Mouse (Mus musculus) thymus, adult 2 months (tissue): ENCODE data around the gene Whamm. TPM values are rescaled to one million over a fixed set of nuclear protein-coding genes. Genes with fewer than 3 reads are reported as not detected.

Source experiments
- DNase-seq: peaks from one replicate; pipeline ENCODE4 v3.0.0; 2021
- H3K27ac ChIP-seq: fragments of 200-500 bp; 2 replicates; pipeline ENCODE4 v1.5.1; 2012; ENCODE audit warnings: low read length, control low read depth; ENCODE audit not compliant: control insufficient read depth, insufficient read depth
- H3K27me3 ChIP-seq: fragments of 200-500 bp; 2 replicates; pipeline ENCODE4 v1.6.1; 2012; ENCODE audit warnings: mild to moderate bottlenecking, low read length, moderate library complexity, mixed read lengths; ENCODE audit not compliant: control insufficient read depth, insufficient read depth
- H3K36me3 ChIP-seq: fragments of 200-500 bp; 2 replicates; pipeline ENCODE4 v1.6.1; 2012; ENCODE audit warnings: mild to moderate bottlenecking, low read length, moderate library complexity; ENCODE audit not compliant: control insufficient read depth, insufficient read depth
- H3K4me1 ChIP-seq: fragments of 200-500 bp; replicated peaks from 2 replicates; pipeline ENCODE4 v1.6.1; 2012; ENCODE audit warnings: low read length; ENCODE audit not compliant: control insufficient read depth, insufficient read depth
- H3K4me3 ChIP-seq: fragments of 200-500 bp; 2 replicates; pipeline ENCODE4 v1.5.1; 2012; ENCODE audit warnings: mild to moderate bottlenecking, low read length, control low read depth, moderate library complexity; ENCODE audit not compliant: control insufficient read depth, insufficient read depth
- CTCF ChIP-seq: fragments of 200-500 bp; IDR thresholded peaks from 2 replicates; pipeline ENCODE4 v1.5.1; 2012; ENCODE audit warnings: mild to moderate bottlenecking, control low read depth, low read length, moderate library complexity, borderline replicate concordance; ENCODE audit not compliant: control insufficient read depth, poor library complexity, insufficient read depth; ENCODE audit errors: extremely low read depth
- POLR2A ChIP-seq: fragments of 200-500 bp; IDR thresholded peaks from 2 replicates; pipeline ENCODE4 v1.6.1; 2012; ENCODE audit warnings: mild to moderate bottlenecking, low read length, control low read depth, moderate library complexity; ENCODE audit not compliant: control insufficient read depth, poor library complexity, insufficient read depth; ENCODE audit errors: extremely low read depth
- WGBS: fragments of 180-500 bp; shearing (Covaris S2); methylation state at CpG from one replicate; pipeline ENCODE4 v1.1.7; 2018; 5-methylcytosine and 5-hydroxymethylcytosine counted together
- polyA plus RNA-seq: library from polyadenylated mRNA; depleted of rRNA; stranded (reverse); fragments of >200 nt; gene quantifications from 2 replicates; pipeline ENCODE4 v1.2.3, GENCODE M21; 2012

Whamm gene
- polyA plus RNA-seq, 1 experiment, result 29.8 TPM

- no peak overlapping the region for H3K4me3 ChIP-seq
- H3K4me1 ChIP-seq, result peaks cover 11% of the 10 kb centered on the region
- no peak overlapping the region for H3K27ac ChIP-seq
- DNase-seq, result no peak
- 86% methylated on average over 6 of the region's 6 CpGs for WGBS
- H3K36me3 ChIP-seq, result peaks cover 5% of the 10 kb centered on the region
- no peak for TF ChIP-seq CTCF
- no peaks in the 10 kb centered on the region for H3K27me3 ChIP-seq
These were observed 2.3 kb downstream of the Whamm start for GRCm38 (mm10) chr7:81573397-81573796.

- H3K4me3 ChIP-seq, result no peak overlapping the region
- no peak for TF ChIP-seq CTCF
- TF ChIP-seq POLR2A, result no peak
- no peak overlapping the region for H3K27ac ChIP-seq
- peaks cover 9% of the 10 kb centered on the region for H3K36me3 ChIP-seq
- no peaks in the 10 kb centered on the region for H3K27me3 ChIP-seq
- H3K4me1 ChIP-seq, result peaks cover 11% of the 10 kb centered on the region
- WGBS, result over 99% methylated on average over 9 of the region's 9 CpGs
- no peak for DNase-seq
These were observed 2.8 kb downstream of the Whamm start for GRCm38 (mm10) chr7:81573821-81574220.

DNA sequence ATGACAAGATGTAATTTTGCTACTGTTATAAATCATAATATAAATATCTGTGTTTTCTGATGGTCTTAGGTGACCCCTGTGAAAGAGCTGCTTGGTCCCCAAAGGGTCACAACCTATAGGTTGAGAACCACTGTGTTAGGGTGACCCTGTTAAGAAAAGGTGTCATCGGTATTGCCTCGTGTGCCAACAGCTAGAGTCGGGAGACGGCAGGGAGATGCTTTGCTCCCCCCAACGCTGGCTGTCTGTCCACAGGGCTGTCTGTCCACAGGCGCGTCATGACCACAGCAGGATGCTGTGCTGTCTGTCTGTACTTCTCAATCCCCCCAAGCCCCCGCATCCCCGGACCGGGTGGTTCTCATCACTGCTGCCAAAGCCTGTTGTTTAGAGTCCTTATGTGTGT is 4.5 kb downstream of the Whamm start:
- Histone ChIP-seq H3K36me3 (peaks cover 16% of the 10 kb centered on the region), H3K27ac (no peak overlapping the region), H3K4me3 (no peak overlapping the region), H3K27me3 (no peaks in the 10 kb centered on the region), H3K4me1 (peaks cover 11% of the 10 kb centered on the region)
- DNase-seq, result no peak
- WGBS, result 98% methylated on average over 10 of the region's 10 CpGs
- TF ChIP-seq POLR2A, result no peak
- no peak for TF ChIP-seq CTCF

DNA sequence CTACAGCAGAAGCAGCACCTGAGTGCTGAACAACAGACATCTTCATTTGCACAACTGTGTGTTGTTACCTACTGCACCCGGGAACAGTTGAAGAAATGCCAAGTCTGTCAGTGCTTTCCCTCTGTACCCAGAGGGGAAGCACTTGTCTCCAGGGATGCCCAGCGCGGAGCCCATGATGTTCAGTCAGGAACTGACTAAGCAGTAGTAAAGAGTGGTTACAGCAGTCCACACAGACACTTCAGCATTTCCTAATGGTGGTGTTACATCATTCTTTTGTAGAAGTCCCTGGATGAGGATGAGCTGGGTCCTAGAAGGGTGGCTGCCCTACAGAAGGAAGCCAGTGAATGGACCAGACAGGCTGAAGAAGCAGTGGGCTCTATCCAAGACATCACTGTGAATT is 6.8 kb downstream of the Whamm start:
- no peaks in the 10 kb centered on the region for H3K27me3 ChIP-seq
- H3K36me3 ChIP-seq, result peaks cover 16% of the 10 kb centered on the region
- WGBS, result 96% methylated on average over 3 of the region's 3 CpGs
- peaks cover 3% of the 10 kb centered on the region for H3K4me1 ChIP-seq
- DNase-seq, result no peak
- no peak overlapping the region for H3K4me3 ChIP-seq
- TF ChIP-seq POLR2A, result no peak
- TF ChIP-seq CTCF, result no peak
- no peak overlapping the region for H3K27ac ChIP-seq

DNA sequence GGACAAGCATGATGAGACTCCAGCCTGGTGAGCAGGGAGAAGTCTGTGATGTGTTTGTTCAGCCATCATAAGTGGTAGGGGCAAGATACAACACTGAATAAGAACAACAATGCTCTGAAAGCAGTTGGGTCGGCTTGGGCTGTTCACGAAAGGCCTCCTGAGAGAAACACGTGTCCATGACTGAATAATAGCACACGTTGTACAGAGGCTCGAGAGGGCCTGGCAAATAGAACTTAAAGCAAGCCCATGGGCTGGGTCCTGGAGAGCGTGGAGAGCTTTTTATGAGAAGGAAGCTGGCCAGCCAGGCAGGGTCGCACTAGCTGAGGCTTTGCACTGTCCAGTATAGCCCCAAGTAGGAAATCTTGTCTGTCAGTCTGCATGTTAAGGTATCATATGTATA is 7.3 kb downstream of the Whamm start:
- WGBS, result 98% methylated on average over 7 of the region's 7 CpGs
- Histone ChIP-seq H3K36me3 (peaks cover 16% of the 10 kb centered on the region), H3K27ac (no peak overlapping the region), H3K4me3 (no peak overlapping the region), H3K4me1 (peaks cover 3% of the 10 kb centered on the region; the same call in 1 of the 2 replicates), H3K27me3 (no peaks in the 10 kb centered on the region)
- TF ChIP-seq POLR2A, result no peak
- TF ChIP-seq CTCF, result no peak
- no peak for DNase-seq

DNA sequence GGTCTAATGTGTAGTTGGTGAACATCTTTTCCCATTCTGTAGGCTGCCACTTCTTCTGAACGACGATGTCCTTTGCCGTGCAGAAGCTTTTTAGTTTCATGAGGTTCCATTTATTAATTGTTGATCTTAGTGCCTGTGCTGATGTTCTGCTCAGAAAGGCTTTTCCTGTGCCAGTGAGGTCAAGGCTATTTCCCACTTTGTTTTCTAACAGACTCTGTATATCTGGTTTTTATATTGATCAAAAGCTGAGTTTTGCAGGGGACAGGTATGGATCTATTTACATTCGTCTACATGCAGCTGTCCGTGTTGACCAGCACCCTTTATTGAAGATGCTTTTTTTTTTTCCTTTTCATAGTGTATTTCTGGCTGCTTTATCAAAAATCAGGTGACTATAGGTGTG is 8.2 kb downstream of the Whamm start:
- Histone ChIP-seq H3K27me3 (no peaks in the 10 kb centered on the region), H3K27ac (no peak overlapping the region), H3K4me3 (no peak overlapping the region), H3K36me3 (peaks cover 16% of the 10 kb centered on the region), H3K4me1 (no peaks in the 10 kb centered on the region)
- WGBS, result 99% methylated on average over 5 of the region's 5 CpGs
- no peak for DNase-seq
- no peak for TF ChIP-seq POLR2A
- no peak for TF ChIP-seq CTCF

- DNase-seq, result no peak
- 89% methylated on average over 3 of the region's 3 CpGs for WGBS
- Histone ChIP-seq H3K4me1 (no peaks in the 10 kb centered on the region), H3K36me3 (peaks cover 43% of the 10 kb centered on the region), H3K27me3 (no peaks in the 10 kb centered on the region), H3K27ac (no peak overlapping the region), H3K4me3 (no peak overlapping the region)
- TF ChIP-seq POLR2A, result no peak
These were observed 12.4 kb downstream of the Whamm start for GRCm38 (mm10) chr7:81583512-81583911.
